Mouse (Mus musculus): Measurements from ENCODE around the gene Fdxr. TPM values are rescaled to one million over a fixed set of nuclear protein-coding genes. Genes with fewer than 3 reads are reported as not detected.
A peak's percentile ranks its signal among the peaks of the same experiment; 100 is the strongest.

The Fdxr gene
- polyA plus RNA-seq, 1 experiment from 2014 or later = 16.5 TPM

- no peak for DNase-seq (ENCODE audit: low spot score)
- peaks cover 51% of the 10 kb centered on the region for H3K4me1 ChIP-seq
- WGBS = 71% methylated on average over 10 of the region's 10 CpGs
- H3K27me3 ChIP-seq (ENCODE audit: insufficient read depth, poor library complexity, severe bottlenecking) = peaks cover 43% of the 10 kb centered on the region
- peaks cover 12% of the 10 kb centered on the region for H3K36me3 ChIP-seq
- H3K4me3 ChIP-seq = no peak overlapping the region
- H3K9me3 ChIP-seq = no peaks in the 10 kb centered on the region
- H3K27ac ChIP-seq = no peak overlapping the region
Observed at GRCm38 (mm10) chr11:115272894-115273498, 3.9 kb downstream of the Fdxr start.

DNA sequence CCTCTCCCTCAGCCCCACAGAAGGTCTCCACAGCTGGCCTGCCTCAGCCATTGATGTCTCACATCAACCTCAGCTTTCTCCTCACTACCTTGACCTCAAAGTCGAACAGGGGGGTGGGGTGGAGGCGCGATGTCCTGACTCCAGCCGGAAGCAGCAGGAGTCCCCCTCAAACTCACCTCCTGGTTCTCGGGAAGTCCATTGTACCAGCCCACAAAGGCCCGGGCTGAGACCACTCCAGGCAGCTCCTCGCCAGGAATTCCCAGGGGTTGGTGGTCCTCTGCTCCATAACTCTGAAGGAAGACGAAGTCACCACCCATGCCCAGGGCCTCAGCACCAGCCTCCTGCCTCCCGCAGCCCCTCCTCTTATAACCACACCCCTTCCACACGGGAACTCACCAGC lies 5.4 kb downstream of the Fdxr start:
- Histone ChIP-seq H3K4me1 (peaks cover 61% of the 10 kb centered on the region), H3K27me3 (ENCODE audit: insufficient read depth, poor library complexity, severe bottlenecking) (peaks cover 58% of the 10 kb centered on the region), H3K4me3 (no peak overlapping the region), H3K9me3 (no peaks in the 10 kb centered on the region), H3K36me3 (peaks cover 12% of the 10 kb centered on the region), H3K27ac (no peak overlapping the region)
- DNase-seq (ENCODE audit: low spot score) = no peak
- WGBS = 65% methylated on average over 10 of the region's 10 CpGs

- no peak overlapping the region for H3K4me3 ChIP-seq
- WGBS = 72% methylated on average over 9 of the region's 9 CpGs
- no peak overlapping the region for H3K27ac ChIP-seq
- no peaks in the 10 kb centered on the region for H3K9me3 ChIP-seq
- H3K27me3 ChIP-seq (ENCODE audit: insufficient read depth, poor library complexity, severe bottlenecking) = peaks cover 62% of the 10 kb centered on the region
- H3K36me3 ChIP-seq = peaks cover 12% of the 10 kb centered on the region
- H3K4me1 ChIP-seq = peaks cover 61% of the 10 kb centered on the region
- DNase-seq (ENCODE audit: low spot score) = no peak
Observed at GRCm38 (mm10) chr11:115271052-115271451, 5.8 kb downstream of the Fdxr start.

GRCm38 (mm10) chr11:115270148-115270861 lies 6.5 kb downstream of the Fdxr start:
- peak; percentile 91 for DNase-seq (ENCODE audit: low spot score)
- H3K4me3 ChIP-seq = no peak overlapping the region
- WGBS = 31% methylated on average over 19 of the region's 19 CpGs
- H3K9me3 ChIP-seq = no peaks in the 10 kb centered on the region
- H3K4me1 ChIP-seq = peaks cover 61% of the 10 kb centered on the region
- H3K36me3 ChIP-seq = peaks cover 12% of the 10 kb centered on the region
- H3K27me3 ChIP-seq (ENCODE audit: insufficient read depth, poor library complexity, severe bottlenecking) = peaks cover 70% of the 10 kb centered on the region
- no peak overlapping the region for H3K27ac ChIP-seq

DNA sequence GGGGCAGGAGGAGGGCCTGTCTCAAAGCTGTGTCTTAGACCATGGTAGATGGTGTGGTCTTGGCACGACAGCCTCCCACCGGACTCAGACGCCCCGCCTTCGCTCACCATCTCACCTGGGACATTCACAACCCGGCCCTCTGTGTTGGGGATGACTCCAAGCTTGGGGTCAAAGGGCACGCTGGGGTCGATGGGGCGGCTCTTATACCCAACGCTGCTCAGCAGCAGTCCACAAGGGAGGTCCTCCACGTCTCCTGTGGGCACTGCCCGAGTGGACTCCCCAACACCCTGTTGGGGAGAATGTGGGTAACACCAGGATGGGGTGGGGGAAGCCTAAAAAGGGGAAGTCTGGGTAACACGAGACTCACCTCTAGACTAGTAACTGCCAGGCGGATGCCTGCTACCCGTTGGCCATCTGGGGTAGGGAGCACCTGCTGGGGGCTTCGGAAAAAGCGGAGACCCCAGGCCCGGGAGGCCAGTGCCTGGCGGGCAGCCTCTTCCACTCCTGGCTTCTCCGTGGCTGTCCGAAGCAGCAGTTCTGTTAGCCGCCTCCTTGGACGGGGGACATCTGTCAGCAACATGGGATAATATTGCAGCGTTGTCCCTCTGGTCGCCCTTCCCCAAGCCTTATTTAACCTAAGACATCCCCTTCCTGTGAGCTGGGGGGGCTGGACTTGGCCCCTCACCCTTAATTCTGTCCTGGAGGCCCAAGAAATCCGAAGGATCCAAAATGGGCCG lies 7.4 kb downstream of the Fdxr start:
- Histone ChIP-seq H3K36me3 (peaks cover 12% of the 10 kb centered on the region), H3K27me3 (ENCODE audit: insufficient read depth, poor library complexity, severe bottlenecking) (peaks cover 78% of the 10 kb centered on the region), H3K9me3 (no peaks in the 10 kb centered on the region), H3K27ac (no peak overlapping the region), H3K4me3 (no peak overlapping the region), H3K4me1 (peaks cover 66% of the 10 kb centered on the region)
- 87% methylated on average over 27 of the region's 27 CpGs for WGBS
- no peak for DNase-seq (ENCODE audit: low spot score)

DNA sequence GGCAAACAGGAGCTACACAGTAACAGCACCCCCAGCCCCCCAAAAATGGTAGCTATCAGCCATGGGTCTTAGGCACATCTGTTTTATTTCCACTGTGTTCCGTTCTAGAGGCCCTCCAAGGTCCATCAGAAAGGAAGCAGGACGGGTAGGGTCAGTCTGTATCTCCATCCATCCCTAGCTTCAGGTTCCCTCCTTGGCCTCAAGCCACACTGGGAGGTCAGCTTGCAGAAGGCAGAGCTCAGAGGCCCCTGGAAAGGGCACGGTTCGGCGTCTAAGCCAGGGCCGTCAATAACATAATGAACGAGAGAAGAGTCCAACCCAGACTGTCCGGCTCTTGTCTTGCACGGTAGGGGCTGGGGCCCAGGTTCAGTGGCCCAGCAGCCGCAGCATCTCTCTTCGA lies 8.9 kb downstream of the Fdxr start:
- Histone ChIP-seq H3K27me3 (ENCODE audit: insufficient read depth, poor library complexity, severe bottlenecking) (peaks cover 93% of the 10 kb centered on the region), H3K27ac (no peak overlapping the region), H3K4me3 (no peak overlapping the region), H3K9me3 (no peaks in the 10 kb centered on the region), H3K36me3 (peaks cover 12% of the 10 kb centered on the region), H3K4me1 (peaks cover 60% of the 10 kb centered on the region)
- DNase-seq (ENCODE audit: low spot score) = no peak
- WGBS = 75% methylated on average over 11 of the region's 11 CpGs

DNA sequence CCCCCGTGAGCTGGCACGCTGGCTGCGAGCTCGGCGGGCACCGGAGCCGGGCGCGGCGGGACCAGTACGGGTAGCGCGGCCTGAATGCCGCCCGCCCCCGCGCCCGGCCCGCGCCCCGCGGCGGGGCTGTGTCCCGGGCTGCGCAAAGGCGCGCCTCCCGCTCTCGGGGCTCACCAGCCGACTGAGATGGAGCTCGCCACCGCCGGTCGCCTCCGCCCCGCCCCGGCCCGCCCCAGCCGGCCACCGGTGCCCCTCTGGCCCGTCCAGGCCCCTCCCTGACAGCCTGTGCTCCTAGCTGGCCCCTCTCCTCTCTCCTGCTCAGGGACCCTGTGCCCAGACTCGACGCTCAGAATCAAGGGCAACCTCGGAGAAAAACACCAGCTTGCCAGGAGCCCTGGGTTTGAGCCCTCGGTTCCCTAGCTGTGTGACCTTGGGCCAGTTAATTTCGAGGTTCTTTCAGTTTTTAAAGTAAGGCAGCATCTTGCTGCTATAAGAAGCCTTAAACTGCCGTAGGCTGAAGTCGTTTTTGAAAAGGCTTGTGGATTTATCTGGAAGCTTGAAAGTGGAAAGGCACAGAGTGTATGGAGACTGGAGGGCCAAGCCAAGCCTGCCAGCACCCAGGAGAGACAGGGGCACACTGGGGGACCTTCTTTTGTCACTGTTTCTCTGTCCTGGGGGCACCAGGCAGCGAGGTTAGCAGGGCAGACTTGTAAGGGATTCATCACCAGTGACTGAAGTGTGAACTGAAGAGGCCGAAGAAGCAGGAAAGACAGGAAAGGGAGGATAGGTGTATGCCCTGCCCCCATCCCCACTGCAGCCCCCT lies 9.6 kb downstream of the Fdxr start, which contains the start of gene Grin2c:
Grin2c (minus strand) TSS at position 183 of the 823 bp plus-strand sequence.
- peaks cover 12% of the 10 kb centered on the region for H3K36me3 ChIP-seq
- H3K27ac ChIP-seq = peak within 1 kb of the TSS; percentile 64
- H3K27me3 ChIP-seq (ENCODE audit: insufficient read depth, poor library complexity, severe bottlenecking) = peaks cover 93% of the 10 kb centered on the region
- H3K4me3 ChIP-seq = peak within 1 kb of the TSS; percentile 65
- H3K9me3 ChIP-seq = no peaks in the 10 kb centered on the region
- WGBS = 4% methylated on average over 50 of the region's 50 CpGs
- H3K4me1 ChIP-seq = peaks cover 61% of the 10 kb centered on the region
- no peak for DNase-seq (ENCODE audit: low spot score)

- peaks cover 59% of the 10 kb centered on the region for H3K4me1 ChIP-seq
- peaks cover 12% of the 10 kb centered on the region for H3K36me3 ChIP-seq
- no peak for DNase-seq (ENCODE audit: low spot score)
- H3K27me3 ChIP-seq (ENCODE audit: insufficient read depth, poor library complexity, severe bottlenecking) = peaks cover 93% of the 10 kb centered on the region
- H3K4me3 ChIP-seq = peak overlapping the region; percentile 65
- WGBS = under 1% methylated on average over 22 of the region's 22 CpGs
- no peaks in the 10 kb centered on the region for H3K9me3 ChIP-seq
- H3K27ac ChIP-seq = peak overlapping the region; percentile 64; the same call in 1 of the 2 replicates
Observed at GRCm38 (mm10) chr11:115266400-115266778, 10.5 kb downstream of the Fdxr start.

DNA sequence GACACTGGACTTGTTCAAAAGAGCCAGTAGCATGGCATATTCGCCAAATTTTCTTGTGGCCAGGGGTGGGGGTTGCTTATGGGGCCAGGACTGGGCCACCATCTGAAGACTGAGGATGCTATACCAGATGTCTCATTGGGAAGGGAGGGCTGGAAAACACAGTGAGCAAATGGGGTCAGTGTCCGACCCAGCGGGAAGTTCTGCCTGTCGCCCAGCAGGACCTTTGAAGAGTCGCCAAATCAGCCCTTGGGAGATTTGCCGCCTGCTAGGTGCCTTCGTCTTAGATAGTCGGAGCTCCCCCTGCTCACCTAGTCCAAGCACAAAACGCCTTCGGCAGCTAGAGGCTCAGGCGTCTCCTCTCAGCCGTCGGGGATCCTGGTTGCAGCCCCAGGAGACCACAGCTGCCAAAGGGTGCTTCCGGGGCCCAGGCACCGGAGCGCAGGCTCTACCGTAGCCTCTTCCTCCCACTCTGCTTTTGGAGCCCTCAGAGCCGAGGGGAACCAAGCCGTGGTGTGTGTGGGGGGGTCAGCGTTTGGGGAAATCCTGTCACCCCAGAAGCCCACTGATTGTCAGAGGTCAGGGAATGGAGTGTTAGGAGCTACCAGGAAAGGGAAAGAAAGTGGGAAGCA lies 11.0 kb downstream of the Fdxr start:
- DNase-seq (ENCODE audit: low spot score) = no peak
- H3K27ac ChIP-seq = peak overlapping the region; percentile 38; the same call in 1 of the 2 replicates

DNA sequence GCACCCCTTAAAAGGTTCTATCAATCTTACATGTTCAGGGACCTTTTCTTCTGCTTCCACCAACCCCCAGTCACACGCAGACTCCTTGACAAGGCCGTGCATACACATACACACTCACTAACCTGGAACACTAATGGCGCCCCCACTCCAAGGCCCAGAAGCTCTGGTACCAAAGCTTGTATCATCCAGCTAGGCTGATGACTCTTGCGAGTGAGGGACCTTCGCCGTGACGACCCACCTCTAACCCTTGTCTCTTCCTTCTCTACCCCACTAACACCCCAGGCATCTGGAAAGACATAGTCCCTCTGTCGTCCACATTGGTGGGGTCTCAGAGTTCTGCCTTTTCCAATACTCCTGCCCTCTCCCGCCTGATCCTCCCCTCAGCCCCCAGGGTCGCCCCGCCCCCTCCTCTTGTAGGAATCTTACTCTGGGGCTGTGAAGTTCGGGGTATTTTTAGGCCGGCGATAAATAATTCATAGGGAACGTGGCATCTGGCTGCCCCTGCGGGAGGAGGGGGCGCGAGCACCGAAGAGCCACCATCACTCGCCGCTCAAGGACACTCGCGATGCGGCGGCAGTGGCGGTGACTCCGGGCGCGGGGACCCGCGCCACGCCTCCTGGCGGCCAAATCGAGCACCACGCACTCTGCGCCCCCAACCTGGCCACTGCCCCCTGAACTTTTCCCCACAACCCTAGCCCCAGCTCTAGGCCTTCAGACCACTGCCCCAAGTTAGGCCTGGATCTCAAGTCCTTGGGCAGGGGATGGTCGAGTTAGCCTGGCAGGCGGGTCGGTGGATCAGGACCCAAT lies 11.8 kb downstream of the Fdxr start:
- Histone ChIP-seq H3K27ac (0 out of 2 replicates have a peak overlapping the region, but pooled peaks have one; percentile 23), H3K27me3 (ENCODE audit: insufficient read depth, poor library complexity, severe bottlenecking) (peaks cover 100% of the 10 kb centered on the region), H3K4me1 (peaks cover 52% of the 10 kb centered on the region), H3K36me3 (peaks cover 12% of the 10 kb centered on the region), H3K9me3 (no peaks in the 10 kb centered on the region), H3K4me3 (peak overlapping the region; percentile 65)
- DNase-seq (ENCODE audit: low spot score) = no peak
- 5% methylated on average over 39 of the region's 39 CpGs for WGBS

More for the DNA sequence above, 11.0 kb downstream of the Fdxr start:
- WGBS = 3% methylated on average over 20 of the region's 20 CpGs
- Histone ChIP-seq H3K9me3 (no peaks in the 10 kb centered on the region), H3K4me3 (peak overlapping the region; percentile 65), H3K4me1 (peaks cover 55% of the 10 kb centered on the region), H3K27me3 (ENCODE audit: insufficient read depth, poor library complexity, severe bottlenecking) (peaks cover 94% of the 10 kb centered on the region), H3K36me3 (peaks cover 12% of the 10 kb centered on the region)

GRCm38 (mm10) chr11:115264136-115264861 lies 12.6 kb downstream of the Fdxr start:
- no peak for DNase-seq (ENCODE audit: low spot score)
- Histone ChIP-seq H3K27me3 (ENCODE audit: insufficient read depth, poor library complexity, severe bottlenecking) (peaks cover 100% of the 10 kb centered on the region), H3K27ac (no peak overlapping the region), H3K4me3 (no peak overlapping the region), H3K4me1 (peaks cover 48% of the 10 kb centered on the region), H3K36me3 (peaks cover 11% of the 10 kb centered on the region), H3K9me3 (no peaks in the 10 kb centered on the region)
- WGBS = 52% methylated on average over 7 of the region's 7 CpGs

Measured in heart, embryonic 10.5 days (tissue).